Mouse (Mus musculus) CH12.LX (cell line): ENCODE results near the gene Olfr293. TPM values are rescaled to one million over a fixed set of nuclear protein-coding genes. Genes with fewer than 3 reads are reported as not detected.

Experiments used
- DNase-seq: peaks from one replicate; pipeline ENCODE4 v3.0.0-alpha.2; 2013; ENCODE audit errors: extremely low read depth
- H3K27ac ChIP-seq: 2 replicates; pipeline ENCODE4 v1.5.1; 2012; ENCODE audit warnings: low read depth, mild to moderate bottlenecking, control low read depth, moderate library complexity; ENCODE audit not compliant: insufficient read depth
- H3K27me3 ChIP-seq: replicated peaks from 2 replicates; pipeline ENCODE3; 2012; ENCODE audit warnings: inconsistent platforms
- H3K36me3 ChIP-seq, 2 experiments: replicated peaks in 1 of 2; 2 replicates each; pipeline versions ENCODE3 to v1.6.1; 2012; ENCODE audit warnings: inconsistent platforms in 1 of 2, low read length in 1 of 2, mild to moderate bottlenecking in 1 of 2, mixed read lengths in 1 of 2, moderate library complexity in 1 of 2; ENCODE audit not compliant: control insufficient read depth in 1 of 2, insufficient read depth in 1 of 2
- H3K4me1 ChIP-seq, 2 experiments: 2 replicates each; pipeline ENCODE4 v1.6.1; 2012; ENCODE audit warnings: inconsistent platforms in 1 of 2, moderate library complexity in 1 of 2; ENCODE audit not compliant: insufficient read depth in 2 of 2, control insufficient read depth in 1 of 2
- H3K4me2 ChIP-seq: 2 replicates; pipeline ENCODE4 v1.6.1; 2012; ENCODE audit warnings: low read depth, mild to moderate bottlenecking, control low read depth; ENCODE audit not compliant: poor library complexity, insufficient read depth, severe bottlenecking
- H3K4me3 ChIP-seq, 3 experiments: fragments of 150-350 bp in 1 of 3; sonication (generic) in 1 of 3; replicated peaks in 1 of 3; 2 replicates each; pipeline versions ENCODE3 to v1.5.1; 2011 to 2012; ENCODE audit warnings: low read depth in 2 of 3, low read length in 2 of 3, mild to moderate bottlenecking in 2 of 3, moderate library complexity in 2 of 3, control low read depth in 1 of 3, improper control_type of control experiment in 1 of 3, inconsistent platforms in 1 of 3, mixed read lengths in 1 of 3; ENCODE audit not compliant: poor library complexity in 1 of 3
- H3K79me2 ChIP-seq: replicated peaks from 2 replicates; pipeline ENCODE4 v1.6.1; 2012; ENCODE audit warnings: mild to moderate bottlenecking, moderate library complexity; ENCODE audit not compliant: control insufficient read depth, poor library complexity, insufficient read depth, severe bottlenecking; ENCODE audit errors: extremely low read depth
- H3K9ac ChIP-seq: 2 replicates; pipeline ENCODE4 v1.6.1; 2012; ENCODE audit warnings: low read depth, mild to moderate bottlenecking, control low read depth, moderate library complexity; ENCODE audit not compliant: insufficient read depth
- H3K9me3 ChIP-seq: replicated peaks from 2 replicates; pipeline ENCODE3; 2012; ENCODE audit warnings: low read length, inconsistent platforms, mixed read lengths
- BHLHE40 ChIP-seq: IDR thresholded peaks from 2 replicates; pipeline ENCODE4 v1.6.1; 2011; ENCODE audit warnings: mild to moderate bottlenecking, low read depth, low read length, improper control_type of control experiment
- CHD1 ChIP-seq: IDR thresholded peaks from 2 replicates; pipeline ENCODE4 v1.6.1; 2012; ENCODE audit warnings: low read depth, low read length, improper control_type of control experiment, inconsistent platforms
- CTCF ChIP-seq, 2 experiments: IDR thresholded peaks in 1 of 2; conservative IDR thresholded peaks in 1 of 2; 2 replicates each; pipeline ENCODE4 v1.5.1; 2011 to 2012; ENCODE audit warnings: low read depth in 2 of 2, low read length in 2 of 2, improper control_type of control experiment in 1 of 2, inconsistent platforms in 1 of 2, mild to moderate bottlenecking in 1 of 2, moderate library complexity in 1 of 2
- E2F4 ChIP-seq: IDR thresholded peaks from 2 replicates; pipeline ENCODE4 v1.6.1; 2011; ENCODE audit warnings: low read depth, low read length, improper control_type of control experiment; ENCODE audit not compliant: insufficient replicate concordance
- ELF1 ChIP-seq: IDR thresholded peaks from 2 replicates; pipeline ENCODE4 v1.6.1; 2014; ENCODE audit warnings: low read depth, mild to moderate bottlenecking, inconsistent platforms, low read length, improper control_type of control experiment
- GABPA ChIP-seq: IDR thresholded peaks from 2 replicates; pipeline ENCODE4 v1.6.1; 2012; ENCODE audit warnings: low read depth, low read length, improper control_type of control experiment, inconsistent platforms; ENCODE audit not compliant: insufficient replicate concordance
- JUND ChIP-seq: conservative IDR thresholded peaks from 2 replicates; pipeline ENCODE4 v1.6.1; 2011; ENCODE audit warnings: low read depth, low read length, improper control_type of control experiment
- MAFK ChIP-seq: IDR thresholded peaks from 2 replicates; pipeline ENCODE4 v1.6.1; 2011; ENCODE audit warnings: low read length, improper control_type of control experiment; ENCODE audit not compliant: insufficient replicate concordance
- MAZ ChIP-seq: IDR thresholded peaks from 2 replicates; pipeline ENCODE4 v1.6.1; 2012; ENCODE audit warnings: low read depth, mild to moderate bottlenecking, inconsistent platforms, low read length, improper control_type of control experiment, moderate library complexity
- MEF2A ChIP-seq: IDR thresholded peaks from 2 replicates; pipeline ENCODE4 v1.6.1; 2014; ENCODE audit warnings: low read depth, mild to moderate bottlenecking, inconsistent platforms, low read length, improper control_type of control experiment, borderline replicate concordance
- MXI1 ChIP-seq: IDR thresholded peaks from 2 replicates; pipeline ENCODE4 v1.6.1; 2011; ENCODE audit warnings: mild to moderate bottlenecking, low read depth, low read length, improper control_type of control experiment
- NRF1 ChIP-seq: IDR thresholded peaks from 2 replicates; pipeline ENCODE4 v1.6.1; 2014; ENCODE audit warnings: low read depth, mild to moderate bottlenecking, inconsistent platforms, low read length, improper control_type of control experiment, moderate library complexity
- POLR2A ChIP-seq: IDR thresholded peaks from 2 replicates; pipeline ENCODE4 v1.6.1; 2011; ENCODE audit warnings: low read depth, mild to moderate bottlenecking, improper control_type of control experiment, low read length
- TBP ChIP-seq: conservative IDR thresholded peaks from 2 replicates; pipeline ENCODE4 v1.6.1; 2011; ENCODE audit warnings: low read depth, low read length, improper control_type of control experiment
- UBTF ChIP-seq: IDR thresholded peaks from 2 replicates; pipeline ENCODE4 v1.6.1; 2012; ENCODE audit warnings: low read depth, mild to moderate bottlenecking, inconsistent platforms, low read length, improper control_type of control experiment, moderate library complexity
- USF2 ChIP-seq: conservative IDR thresholded peaks from 2 replicates; pipeline ENCODE4 v1.6.1; 2011; ENCODE audit warnings: low read depth, low read length, improper control_type of control experiment
- dilution Hi-C: fragments of 300-500 bp; cut with MboI; formaldehyde crosslinking; loops from 2 replicates; pipeline ENCODE4 v1.14.3; 2020; ENCODE audit warnings: low sequenced_read_pairs; ENCODE audit not compliant: extremely low pct_unique_long_range_greater_than_20kb, extremely low pct_ligation_motif_present
- in situ Hi-C: fragments of 300-500 bp; cut with MboI; formaldehyde crosslinking; loops from 3 replicates; pipeline ENCODE4 v1.14.3; 2019; ENCODE audit warnings: low sequenced_read_pairs, low pct_ligation_motif_present, low pct_unique_long_range_greater_than_20kb, mixed read lengths
- polyA plus RNA-seq: library from polyadenylated mRNA; unstranded; fragments of >175 nt; gene quantifications from 2 replicates; pipeline ENCODE4 v1.2.1, GENCODE M21; 2012; ENCODE audit warnings: low read depth; ENCODE audit not compliant: insufficient read length
- total RNA-seq, 2 experiments: library from RNA; depleted of rRNA; stranded (reverse); fragments of 300-350 nt in 1 of 2; fragments of >200 nt in 1 of 2; gene quantifications; 2 replicates each; pipeline ENCODE4 v1.2.3; 2012 to 2014

The Olfr293 gene
- total RNA-seq (2012; rRNA removed) = not detected in 2 replicates
- not detected in 2 replicates for total RNA-seq (2014; rRNA removed)
- polyA plus RNA-seq = not detected in 2 replicates

DNA sequence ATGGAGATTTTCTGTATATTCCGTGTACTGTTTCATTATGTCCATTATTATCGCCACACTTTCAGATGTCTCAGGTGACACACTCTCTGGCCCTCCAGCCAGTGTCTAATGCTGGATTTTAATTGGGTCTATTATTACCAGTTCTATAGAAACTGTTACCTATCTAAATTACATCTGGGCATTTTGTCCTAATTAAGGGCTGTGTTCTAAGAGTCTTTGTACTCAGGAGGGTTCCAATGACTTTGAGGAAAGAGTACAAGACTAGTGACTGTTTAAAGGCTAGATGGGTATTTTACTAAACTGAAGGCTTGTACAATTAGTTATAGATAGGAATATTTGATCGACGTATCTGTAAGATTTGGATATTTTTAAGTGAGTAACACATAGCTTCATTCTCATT lies at the start of gene Olfr293:
Olfr293 (plus strand) TSS at position 301 of the 400 bp plus-strand sequence.
- Histone ChIP-seq H3K27me3 (no peaks in the 10 kb centered on the region), H3K4me1 (no peaks in the 10 kb centered on the region), H3K4me3 (no peak within 1 kb of the TSS), H3K27ac (no peak within 1 kb of the TSS), H3K36me3 (no peaks in the 10 kb centered on the region), H3K79me2 (no peaks in the 10 kb centered on the region), H3K4me2 (no peak within 1 kb of the TSS), H3K9me3 (peaks cover 4% of the 10 kb centered on the region), H3K9ac (no peak within 1 kb of the TSS)
- dilution Hi-C loops = no loop called here
- DNase-seq = no peak
- TF ChIP-seq CHD1 (no peak), USF2 (no peak), MAZ (no peak), GABPA (no peak), BHLHE40 (no peak), E2F4 (no peak), MXI1 (no peak), JUND (no peak)
- in situ Hi-C loops = no loop called here

DNA sequence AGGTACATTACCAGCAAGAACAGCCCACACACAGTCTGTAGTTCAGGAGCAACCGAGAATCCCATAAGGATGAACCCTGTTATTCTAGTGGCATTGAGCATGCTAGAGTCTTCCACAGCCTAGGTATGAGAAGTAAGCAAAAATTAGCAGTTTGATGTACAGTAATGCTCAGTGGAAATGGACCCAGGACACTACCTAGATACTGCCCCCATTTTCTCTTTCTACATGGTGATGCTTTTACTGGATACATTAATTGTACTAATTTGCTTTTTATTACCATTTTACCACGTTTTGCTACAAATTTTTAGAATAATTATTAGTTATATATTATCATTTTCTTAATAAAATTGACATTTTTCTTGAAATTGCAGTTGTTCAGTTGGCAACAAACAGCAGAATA lies 32.3 kb upstream of the Olfr293 start, which contains the start of gene Olfr294:
Olfr294 (minus strand) TSS at position 101 of the 400 bp plus-strand sequence.
- H3K9ac ChIP-seq = no peak within 1 kb of the TSS
- no peak for TF ChIP-seq GABPA
- no peak for TF ChIP-seq NRF1
- TF ChIP-seq TBP = no peak
- TF ChIP-seq CTCF (conservative IDR thresholded peaks at IDR 0.05 in 1 of 2, IDR thresholded peaks at IDR 0.05 in 1 of 2; ENCODE audit: low read depth in 2 of 2, low read length in 2 of 2) = no peak
- no peak for TF ChIP-seq MEF2A
- no peak for TF ChIP-seq UBTF
- TF ChIP-seq BHLHE40 = no peak
- TF ChIP-seq MAFK = no peak
- no peak for TF ChIP-seq POLR2A
- TF ChIP-seq ELF1 = no peak
- H3K27me3 ChIP-seq = no peaks in the 10 kb centered on the region
- in situ Hi-C loops (no loop called here), dilution Hi-C loops (no loop called here)
- H3K4me3 ChIP-seq = no peak within 1 kb of the TSS
- H3K4me2 ChIP-seq = no peak within 1 kb of the TSS
- no peaks in the 10 kb centered on the region for H3K79me2 ChIP-seq
- no peaks in the 10 kb centered on the region for H3K36me3 ChIP-seq
- peaks cover 10% of the 10 kb centered on the region for H3K9me3 ChIP-seq
- no peak for DNase-seq
- H3K4me1 ChIP-seq = no peaks in the 10 kb centered on the region
- no peak within 1 kb of the TSS for H3K27ac ChIP-seq
